Mouse (Mus musculus): ENCODE results near the gene Ndnf. TPM values are rescaled to one million over a fixed set of nuclear protein-coding genes. Genes with fewer than 3 reads are reported as not detected.

The Ndnf gene
- polyA plus RNA-seq (2014; fragmentation: Illumina TruSeq; extraction: RNeasy Lipid Tissue Mini Kit (QIAGEN cat#74804); ENCODE audit: insufficient read depth, low read depth, low replicate concordance): 17.6 TPM

GRCm38 (mm10) chr6:65671451-65671850, at the start of gene Ndnf:
Ndnf (plus strand) TSS chr6:65671590.

Other genes starting within 250 kb of the Ndnf start
- 0.72 TPM for gene Tnip3, start 146.3 kb upstream of the Ndnf start, polyA plus RNA-seq (2014; fragmentation: Illumina TruSeq; extraction: RNeasy Lipid Tissue Mini Kit (QIAGEN cat#74804); ENCODE audit: insufficient read depth, low read depth, low replicate concordance)
- gene Prdm5, start 107.4 kb downstream of the Ndnf start, polyA plus RNA-seq (2014; fragmentation: Illumina TruSeq; extraction: RNeasy Lipid Tissue Mini Kit (QIAGEN cat#74804); ENCODE audit: insufficient read depth, low read depth, low replicate concordance): 3.2 TPM